ENCODE assay signal across 8 mouse cellular contexts in genomic region chr11:95514298-95514861, GRCm38 (mm10). TPM values are rescaled to one million over a fixed set of nuclear protein-coding genes. Genes with fewer than 3 reads are reported as not detected.
DNase-seq lines count a peak whose midpoint lies in the region; ATAC-seq and TF ChIP-seq lines count a peak whose summit lies in the region.

TSS of gene Nxph3 (minus strand) at chr11:95514570.

- DNase-seq in CD4-positive helper T cell, adult 2 months (ENCODE audit: low read depth, low spot score), result peak; percentile 60
- DNase-seq in adrenal gland, postnatal 36 days, result peak; percentile 86 to 89
- DNase-seq in kidney, postnatal 14 days, result peak; percentile 76
- DNase-seq in lung, adult 2 months, result peak; percentile 79
- peak; percentile 63 for DNase-seq in thymus, postnatal 25 days

- H3K36me3 ChIP-seq in embryonic facial prominence, embryonic 13.5 days, result no peaks in the 10 kb centered on the region
- H3K36me3 ChIP-seq in heart, embryonic 15.5 days, result no peaks in the 10 kb centered on the region

- H3K9ac ChIP-seq in embryonic facial prominence, embryonic 13.5 days, result peak within 1 kb of the TSS; percentile 72
- peak within 1 kb of the TSS; percentile 23 for H3K9ac ChIP-seq in heart, embryonic 15.5 days

- H3K9me3 ChIP-seq in embryonic facial prominence, embryonic 13.5 days, result no peaks in the 10 kb centered on the region
- H3K9me3 ChIP-seq in heart, embryonic 15.5 days (replicated peaks), result no peaks in the 10 kb centered on the region

- ATAC-seq in embryonic facial prominence, embryonic 13.5 days (ENCODE audit: insufficient number of reproducible peaks, insufficient read depth, low FRiP score, low TSS enrichment, low read depth), result 0 out of 2 replicates have a peak, but pooled peaks have one; percentile 29
- peak; percentile 37 for ATAC-seq in heart, embryonic 15.5 days (replicated peaks; ENCODE audit: insufficient number of reproducible peaks, insufficient read depth, low FRiP score, low read depth)

- no peak for TF ChIP-seq POLR2A in lung, adult 2 months (IDR thresholded peaks at IDR 0.05; ENCODE audit: borderline replicate concordance, extremely low read depth, low read depth, low read length)
- no peak for TF ChIP-seq POLR2A in olfactory bulb, adult 2 months (IDR thresholded peaks at IDR 0.05; ENCODE audit: insufficient read depth, low read depth, low read length)

- H3K27me3 ChIP-seq in embryonic facial prominence, embryonic 13.5 days, result peaks cover 51% of the 10 kb centered on the region
- peaks cover 80% of the 10 kb centered on the region for H3K27me3 ChIP-seq in heart, embryonic 15.5 days

- peak within 1 kb of the TSS; percentile 28; the same call in 1 of the 2 replicates for H3K27ac ChIP-seq in embryonic facial prominence, embryonic 13.5 days
- H3K27ac ChIP-seq in heart, embryonic 15.5 days, result no peak within 1 kb of the TSS
- no peak within 1 kb of the TSS for H3K27ac ChIP-seq in olfactory bulb, adult 2 months (ENCODE audit: insufficient read depth, low read depth, low read length)

- H3K4me3 ChIP-seq in embryonic facial prominence, embryonic 13.5 days, result peak within 1 kb of the TSS; percentile 64
- peak within 1 kb of the TSS; percentile 58 for H3K4me3 ChIP-seq in heart, embryonic 15.5 days
- H3K4me3 ChIP-seq in lung, adult 2 months (replicated peaks; ENCODE audit: extremely low read depth, low read depth, low read length), result peak within 1 kb of the TSS; percentile 52
- peak within 1 kb of the TSS; percentile 47 for H3K4me3 ChIP-seq in olfactory bulb, adult 2 months (ENCODE audit: insufficient read depth, low read depth, low read length)

- H3K4me1 ChIP-seq in embryonic facial prominence, embryonic 13.5 days, result peaks cover 52% of the 10 kb centered on the region
- H3K4me1 ChIP-seq in heart, embryonic 15.5 days (replicated peaks), result peaks cover 19% of the 10 kb centered on the region
- no peaks in the 10 kb centered on the region for H3K4me1 ChIP-seq in lung, adult 2 months (ENCODE audit: control insufficient read depth, insufficient read depth, low read length)
- peaks cover 15% of the 10 kb centered on the region for H3K4me1 ChIP-seq in olfactory bulb, adult 2 months (ENCODE audit: control insufficient read depth, insufficient read depth, low read length)

- H3K4me2 ChIP-seq in embryonic facial prominence, embryonic 13.5 days, result peak within 1 kb of the TSS; percentile 99
- peak within 1 kb of the TSS; percentile 80 for H3K4me2 ChIP-seq in heart, embryonic 15.5 days

- TF ChIP-seq CTCF in lung, adult 2 months (IDR thresholded peaks at IDR 0.05; ENCODE audit: insufficient read depth, low read length), result no peak
- peak; percentile 76; the same call in 1 of the 2 replicates for TF ChIP-seq CTCF in olfactory bulb, adult 2 months (IDR thresholded peaks at IDR 0.05; ENCODE audit: insufficient read depth, low read depth, low read length)

- WGBS in embryonic facial prominence, embryonic 13.5 days, result 0% methylated on average over 65 of the region's 66 CpGs
- 1% methylated on average over 66 of the region's 66 CpGs for whole genome bisulfite sequencing in heart, embryonic 15.5 days
- WGBS in lung, adult 2 months, result 1% methylated on average over 66 of the region's 66 CpGs
- WGBS in olfactory bulb, adult 2 months, result 1% methylated on average over 64 of the region's 66 CpGs

RNA-seq across cellular contexts. Expression of gene Nxph3, which starts in this region (rescaled TPM):
- total RNA-seq in adrenal gland, postnatal 36 days (2021), result 1 to 10 TPM; 1.6 to 6.0 TPM
- 1.6 and 2.2 TPM in 2 replicates for polyA plus RNA-seq in embryonic facial prominence, embryonic 13.5 days (2015; fragmentation: Nextera tagmentation; extraction: Ambion mirVana)
- polyA plus RNA-seq in heart, embryonic 15.5 days (2015; fragmentation: Nextera tagmentation; extraction: Ambion mirVana), result 0.08 and 0.16 TPM in 2 replicates
- 6.6 and 9.2 TPM in 2 replicates for polyA plus RNA-seq in lung, adult 2 months (2012; rRNA removed)
- polyA plus RNA-seq in olfactory bulb, adult 2 months (2012; ENCODE audit: insufficient read depth, insufficient read length, low replicate concordance, missing spikeins), result not detected in 2 replicates

Comparison
In these comparisons a context has a peak if more than half of its experiments do, and no peak if none do; other contexts are left out.
1. Peak in ATAC-seq, H3K4me3 ChIP-seq, H3K9ac ChIP-seq and H3K4me2 ChIP-seq in heart, embryonic 15.5 days; RNA of the gene not detected or under 1 TPM.